Mouse (Mus musculus) liver, adult 2 months (tissue): ENCODE data around the gene Lrba.

ENCODE experiments used
- CTCF ChIP-seq: fragments of 200-500 bp; IDR thresholded peaks from 2 replicates; pipeline ENCODE4 v1.5.1; 2011; ENCODE audit warnings: low read depth, low read length, control low read depth
- POLR2A ChIP-seq: fragments of 200-500 bp; IDR thresholded peaks from 2 replicates; pipeline ENCODE4 v1.6.1; 2011; ENCODE audit warnings: low read length, control low read depth; ENCODE audit not compliant: insufficient read depth; ENCODE audit errors: extremely low read depth

- TF ChIP-seq CTCF (no peak), POLR2A (no peak)
These were observed 536.0 kb downstream of the Lrba start for GRCm38 (mm10) chr3:86760474-86760873.
